Mouse (Mus musculus) T-helper 17 cell (primary cell): ENCODE data around the gene Acox2.

Source experiments
- in situ Hi-C, 2 experiments: fragments of 300-600 bp; cut with MboI, MseI; formaldehyde crosslinking; loops; 1 replicate in 1 of 2; 2 replicates in 1 of 2; pipeline ENCODE4 v1.15.1; 2025; ENCODE audit warnings: high pct_unique_total_duplicates in 2 of 2

The Acox2 gene

GRCm38 (mm10) chr14:8213803-8214224 lies 45.3 kb downstream of the Acox2 start, which contains the start of gene Kctd6:
Gene Kctd6, plus strand, starts transcription at chr14:8214140.
- in situ Hi-C loops: loop anchor here in 1 of 2 experiments (5.0 kb wide), 1 partner anchor 37 kb away; no protein-coding TSS in a partner anchor

GRCm38 (mm10) chr14:8212996-8213395 lies 46.2 kb downstream of the Acox2 start:
- in situ Hi-C loops: loop anchor here in 1 of 2 experiments (5.0 kb wide), 1 partner anchor 36 kb away; no protein-coding TSS in a partner anchor

DNA sequence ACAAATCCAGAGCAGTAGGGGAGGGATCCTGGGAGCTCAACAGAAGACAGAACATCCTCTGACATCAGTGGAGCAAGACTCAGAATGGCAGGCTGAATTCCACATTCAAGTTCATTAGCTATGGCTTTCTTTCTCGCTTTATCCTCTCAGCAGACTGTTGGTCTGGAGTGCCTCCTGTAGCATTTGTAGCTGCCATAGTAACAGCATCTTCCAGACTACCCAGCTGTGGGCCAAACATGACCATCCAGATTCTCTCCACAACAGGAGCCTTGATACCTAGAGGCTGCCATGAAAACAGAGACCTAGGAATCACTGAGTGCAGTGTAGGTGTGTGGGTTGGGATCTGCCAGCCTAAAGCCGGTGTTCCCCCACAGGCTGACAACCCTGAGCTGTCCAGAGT lies 49.3 kb downstream of the Acox2 start:
- in situ Hi-C loops: loop anchor here in 1 of 2 experiments (5.0 kb wide), 1 partner anchor 33 kb away; no protein-coding TSS in a partner anchor

DNA sequence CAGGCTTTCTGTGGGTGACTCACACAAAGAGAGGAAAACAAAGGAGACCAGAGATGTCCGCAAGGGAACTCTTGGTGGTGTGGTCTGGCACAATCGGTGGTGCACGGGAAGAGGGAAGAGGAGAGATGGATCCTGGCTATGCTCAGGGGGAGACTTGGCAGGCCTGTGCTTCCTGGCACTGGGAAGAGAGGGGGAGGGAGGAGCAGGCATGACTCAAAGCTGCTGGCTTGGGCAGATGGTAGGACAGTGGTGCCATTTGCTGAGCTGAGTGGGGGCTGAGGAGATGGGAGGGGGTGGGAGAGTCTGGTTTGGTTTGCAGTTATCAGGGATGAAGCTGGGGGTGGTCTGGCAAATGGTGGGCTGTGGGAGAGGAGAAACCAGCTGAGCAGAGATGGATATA lies 50.3 kb downstream of the Acox2 start:
- in situ Hi-C loops: no loop called here

GRCm38 (mm10) chr14:8207543-8207942 lies 51.6 kb downstream of the Acox2 start:
- in situ Hi-C loops: no loop called here

DNA sequence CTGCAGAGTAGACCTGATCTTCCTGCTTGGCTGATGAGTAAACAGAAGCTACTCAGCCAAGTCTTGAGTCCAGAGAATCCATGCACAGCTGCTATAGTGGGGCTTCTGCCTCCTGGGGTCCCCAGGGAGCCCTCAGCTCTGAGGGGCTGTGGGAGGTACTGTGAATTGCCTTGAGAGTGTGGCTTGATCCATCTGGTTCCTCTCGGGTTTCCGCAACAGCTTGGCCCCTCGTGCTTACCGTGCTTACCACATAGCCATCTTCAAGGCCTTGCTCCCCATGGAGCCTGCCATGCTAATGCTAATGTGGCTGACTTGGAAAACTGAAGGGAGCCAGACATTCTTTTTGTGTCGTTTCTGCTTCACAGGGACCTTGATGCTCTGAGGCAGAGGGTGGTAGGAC lies 52.0 kb downstream of the Acox2 start:
- in situ Hi-C loops: no loop called here

- in situ Hi-C loops: no loop called here
These were observed 52.8 kb downstream of the Acox2 start for GRCm38 (mm10) chr14:8206179-8206910.

- in situ Hi-C loops: no loop called here
These were observed 57.4 kb downstream of the Acox2 start for GRCm38 (mm10) chr14:8201715-8202114.

DNA sequence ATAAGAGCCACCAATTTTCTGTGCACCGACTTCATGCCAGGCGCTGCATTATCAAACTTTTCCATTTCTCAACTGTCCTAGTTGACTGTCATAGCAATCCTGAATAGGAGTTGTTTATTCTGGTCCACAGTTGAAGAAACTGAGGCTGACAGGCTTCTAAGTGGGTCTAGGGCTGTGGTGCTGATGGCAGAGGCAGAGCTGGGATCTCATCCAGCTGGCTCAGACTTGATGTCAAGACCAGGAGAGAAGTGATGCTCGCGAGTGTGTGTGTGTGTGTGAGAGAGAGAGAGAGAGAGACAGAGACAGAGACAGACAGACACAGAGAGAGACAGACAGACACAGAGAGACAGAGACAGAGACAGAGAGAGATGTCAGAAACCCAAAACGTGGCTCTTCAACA lies 58.4 kb downstream of the Acox2 start:
- in situ Hi-C loops: no loop called here

GRCm38 (mm10) chr14:8192727-8193126 lies 66.4 kb downstream of the Acox2 start:
- in situ Hi-C loops: no loop called here

DNA sequence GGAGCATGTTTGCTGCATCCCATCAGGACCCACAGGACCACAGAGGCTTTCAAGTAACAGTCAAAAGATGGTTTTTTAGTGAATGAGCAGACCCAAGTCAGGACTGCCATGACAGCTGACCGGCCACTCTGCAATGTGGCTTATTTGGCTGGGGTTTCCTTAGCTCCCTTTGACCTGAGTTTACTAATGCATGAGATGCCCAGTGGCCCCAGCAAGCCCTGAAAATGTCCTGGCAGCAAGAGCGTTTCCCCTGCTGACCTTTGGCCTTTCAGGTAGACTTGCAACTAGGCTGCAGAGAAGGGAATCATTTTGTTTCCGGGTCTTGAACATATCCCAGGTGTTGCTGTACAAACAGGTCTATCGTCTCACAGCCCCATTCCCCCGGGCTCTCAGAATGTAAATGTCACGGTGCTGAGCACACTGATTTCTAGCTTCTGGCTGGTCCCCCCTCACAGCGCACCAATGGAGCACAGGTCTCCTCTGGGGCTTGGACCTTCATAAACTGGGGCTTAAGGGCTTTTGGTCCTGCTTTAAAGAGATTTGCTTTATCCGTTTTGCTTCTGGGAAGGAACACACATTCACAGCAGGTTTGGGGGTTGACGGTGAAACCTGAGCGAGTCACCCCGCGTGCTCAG lies 67.7 kb downstream of the Acox2 start:
- in situ Hi-C loops: no loop called here

- in situ Hi-C loops: no loop called here
These were observed 68.6 kb downstream of the Acox2 start for GRCm38 (mm10) chr14:8190556-8190955.

DNA sequence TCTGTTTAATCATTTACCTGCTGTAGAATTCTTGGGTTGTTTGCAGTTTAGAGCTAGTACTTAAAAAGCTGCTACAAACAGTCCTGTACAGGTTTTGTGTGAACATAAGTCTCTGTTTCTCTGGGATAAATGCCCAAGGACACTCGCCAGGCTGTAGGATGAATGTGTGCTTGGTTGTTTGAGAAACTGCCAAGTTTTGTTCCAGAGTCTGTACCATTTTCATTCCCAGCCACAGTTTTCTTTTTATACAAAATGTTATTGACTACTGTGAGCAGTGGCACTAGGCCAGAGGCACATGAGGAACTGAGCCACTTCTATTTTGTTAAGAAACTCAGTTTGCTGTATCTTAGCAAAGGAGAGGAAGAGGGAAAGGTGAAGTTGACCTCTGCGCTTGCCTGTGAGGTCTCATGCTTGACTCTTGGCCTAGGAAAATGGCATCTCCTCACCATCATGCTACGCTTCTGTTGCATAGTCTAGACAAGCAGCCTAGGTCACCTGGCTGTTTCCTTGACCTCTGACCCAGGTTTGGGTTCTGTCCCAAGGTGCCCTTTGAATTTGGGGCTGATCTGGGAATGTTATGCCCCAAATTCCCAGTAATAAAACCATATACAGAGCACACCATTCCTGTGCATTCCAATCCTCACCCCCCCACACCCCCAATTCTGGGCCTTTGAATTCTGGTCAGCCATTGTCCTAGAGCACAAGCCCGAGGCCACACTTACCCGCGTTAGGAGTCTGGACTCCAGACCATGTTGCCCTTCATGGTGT lies 72.7 kb downstream of the Acox2 start:
- in situ Hi-C loops: no loop called here

DNA sequence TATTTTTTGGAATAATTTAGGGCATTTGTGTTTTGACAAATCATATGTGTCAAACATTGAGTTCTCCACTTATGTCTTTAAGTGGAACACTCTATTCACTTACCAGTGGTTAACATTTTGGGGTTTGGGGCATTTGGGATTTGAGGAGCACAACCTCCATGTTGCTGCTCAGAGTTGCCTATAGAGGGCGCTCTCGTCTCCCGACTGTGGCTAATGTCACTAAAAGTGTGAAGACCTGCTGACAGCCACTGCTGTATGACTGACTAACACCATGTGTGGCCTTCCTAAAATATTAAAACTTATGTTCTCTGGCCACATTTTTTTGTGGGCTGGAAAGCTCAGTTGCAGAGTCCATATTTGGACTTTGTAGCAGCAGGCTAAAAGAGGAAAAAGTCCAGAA lies 75.8 kb downstream of the Acox2 start:
- in situ Hi-C loops: no loop called here

DNA sequence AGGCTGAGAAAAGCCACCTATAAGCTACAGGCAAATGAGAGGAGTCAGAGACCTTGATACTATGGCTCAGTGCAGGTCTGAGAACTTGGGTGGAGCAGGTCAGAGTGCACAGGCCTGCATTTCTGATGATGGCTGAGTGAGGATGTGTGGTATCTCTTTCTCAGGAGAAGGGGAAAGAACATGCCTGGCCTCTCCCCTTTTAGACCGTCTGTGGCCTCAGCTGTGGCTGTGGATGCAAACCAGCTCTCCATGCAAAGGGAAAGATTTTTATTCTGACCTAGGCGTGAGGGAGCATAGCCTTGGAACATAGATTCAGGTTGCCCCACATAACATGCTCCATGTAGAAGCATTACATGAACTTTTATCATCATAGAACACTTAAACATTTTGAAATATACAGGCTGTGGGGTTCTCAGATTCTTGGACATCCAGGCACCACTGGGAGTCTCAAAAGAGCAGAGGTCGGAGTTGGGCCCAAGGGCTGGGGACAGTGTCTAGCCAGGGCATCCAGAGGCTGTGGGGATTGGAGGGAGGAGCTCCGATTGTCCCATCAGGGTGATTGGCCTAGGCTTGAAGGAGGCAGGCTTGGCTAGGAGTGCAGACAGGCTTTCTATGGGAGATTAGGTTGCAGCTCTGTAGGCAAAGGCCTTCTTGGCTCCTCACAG lies 78.7 kb downstream of the Acox2 start:
- in situ Hi-C loops: no loop called here

DNA sequence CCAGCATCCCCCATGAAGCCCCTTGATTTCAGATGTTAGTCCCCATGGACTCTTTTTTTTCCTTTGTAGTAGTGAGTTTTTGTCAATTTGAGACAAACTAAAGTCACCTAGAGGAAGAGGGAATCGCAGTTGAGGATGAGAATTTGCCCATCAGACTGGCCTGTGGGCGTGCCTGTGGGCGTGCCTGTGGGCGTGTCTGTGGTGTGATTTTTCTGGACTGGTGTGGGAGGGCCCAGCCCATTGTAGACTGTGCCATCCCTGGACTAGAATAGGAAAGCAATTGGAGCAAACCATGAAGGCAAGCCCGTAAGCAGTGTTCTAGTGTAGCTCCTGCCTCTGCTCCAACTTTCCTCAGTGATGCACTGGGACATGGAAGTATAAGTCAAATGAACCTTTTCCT lies 82.9 kb downstream of the Acox2 start:
- in situ Hi-C loops: loop anchor here in 1 of 2 experiments (5.0 kb wide), 1 partner anchor 36 kb away; the partner anchor contains the start of gene Kctd6
